Mouse (Mus musculus): Measurements from ENCODE around the gene Kcnk7. TPM values are rescaled to one million over a fixed set of nuclear protein-coding genes. Genes with fewer than 3 reads are reported as not detected.

The Kcnk7 gene
- total and polyA plus RNA-seq, 2 experiments from 2014 or later = 0.17 TPM; not detected in 1

DNA sequence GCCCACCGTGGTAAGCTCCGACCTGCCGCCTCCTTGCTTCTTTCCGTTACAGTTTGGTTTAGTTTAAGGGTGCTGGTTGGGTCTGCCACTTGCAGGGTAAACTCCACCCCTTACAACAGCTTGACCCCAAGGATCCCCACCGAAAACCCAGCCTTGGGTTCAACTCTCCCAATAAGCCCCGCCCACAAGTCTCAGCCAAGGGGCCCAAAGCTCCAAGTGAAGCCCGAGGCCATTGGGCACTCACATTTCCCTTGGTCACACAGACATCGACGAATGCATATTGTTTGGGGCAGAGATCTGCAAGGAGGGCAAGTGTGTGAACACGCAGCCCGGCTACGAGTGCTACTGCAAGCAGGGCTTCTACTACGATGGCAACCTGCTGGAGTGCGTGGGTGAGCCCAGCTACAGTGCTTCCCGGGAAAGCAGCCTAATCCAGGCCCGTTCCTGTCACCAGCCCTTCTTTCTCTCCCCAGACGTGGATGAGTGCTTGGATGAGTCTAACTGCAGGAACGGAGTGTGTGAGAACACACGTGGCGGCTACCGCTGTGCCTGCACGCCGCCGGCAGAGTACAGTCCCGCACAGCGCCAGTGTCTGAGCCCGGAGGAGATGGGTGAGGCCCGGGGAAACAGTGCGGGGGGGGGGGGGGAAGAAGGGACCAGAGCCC, 52.3 kb downstream of the Kcnk7 start:
- Histone ChIP-seq H3K4me2 (ENCODE audit: low read depth) (peak overlapping the region; percentile 34), H3K36me3 (ENCODE audit: insufficient read depth) (peaks cover 43% of the 10 kb centered on the region), H3K27ac (ENCODE audit: low read depth, low read length) (no peak overlapping the region), H3K4me3 (ENCODE audit: low read depth, low read length) (0 out of 2 replicates have a peak overlapping the region, but pooled peaks have one; percentile 4), H3K9ac (peak overlapping the region; percentile 31; the same call in 1 of the 2 replicates), H3K27me3 (ENCODE audit: insufficient read depth, low read length) (peaks cover 7% of the 10 kb centered on the region), H3K4me1 (ENCODE audit: insufficient read depth) (no peaks in the 10 kb centered on the region), H3K9me3 (ENCODE audit: low read length) (no peaks in the 10 kb centered on the region)
- no peak for TF ChIP-seq CTCF (IDR thresholded peaks at IDR 0.05; ENCODE audit: low read depth)
- ATAC-seq (peak; percentile 79), DNase-seq (peak; percentile 56)
- WGBS = 11% methylated on average over 27 of the region's 29 CpGs

Small RNA genes within 50 kb of the gene (microRNA-seq; reads per million reads assigned to microRNA genes)
- 0.61 to 1.2 reads per million in 2 experiments for gene Mir6987

Other genes starting within 250 kb of the Kcnk7 start
- 19.3 and 21.2 TPM in 2 replicates for gene Ccdc85b, start 246.5 kb upstream of the Kcnk7 start, total RNA-seq (2014; rRNA removed)
- gene Ccdc85b, start 246.5 kb upstream of the Kcnk7 start, polyA plus RNA-seq (2015; fragmentation: Nextera tagmentation; extraction: Ambion mirVana) = 15.3 and 16.2 TPM in 2 replicates
- gene Fibp, start 243.8 kb upstream of the Kcnk7 start, total RNA-seq (2014; rRNA removed) = 116 and 125 TPM in 2 replicates
- 175 and 180 TPM in 2 replicates for gene Fibp, start 243.8 kb upstream of the Kcnk7 start, polyA plus RNA-seq (2015; fragmentation: Nextera tagmentation; extraction: Ambion mirVana)
- 1.0 and 1.7 TPM in 2 replicates for gene Ctsw, start 235.9 kb upstream of the Kcnk7 start, total RNA-seq (2014; rRNA removed)
- gene Ctsw, start 235.9 kb upstream of the Kcnk7 start, polyA plus RNA-seq (2015; fragmentation: Nextera tagmentation; extraction: Ambion mirVana) = 2.3 and 2.5 TPM in 2 replicates
- 25.9 and 26.4 TPM in 2 replicates for gene Efemp2, start 230.4 kb upstream of the Kcnk7 start, total RNA-seq (2014; rRNA removed)
- gene Efemp2, start 230.4 kb upstream of the Kcnk7 start, polyA plus RNA-seq (2015; fragmentation: Nextera tagmentation; extraction: Ambion mirVana) = 27.2 and 35.0 TPM in 2 replicates
- gene Mus81, start 216.0 kb upstream of the Kcnk7 start, total RNA-seq (2014; rRNA removed) = 51.5 and 54.8 TPM in 2 replicates
- 29.4 and 32.6 TPM in 2 replicates for gene Mus81, start 216.0 kb upstream of the Kcnk7 start, polyA plus RNA-seq (2015; fragmentation: Nextera tagmentation; extraction: Ambion mirVana)
- gene Cfl1, start 213.9 kb upstream of the Kcnk7 start, total RNA-seq (2014; rRNA removed) = 1,402 and 1,611 TPM in 2 replicates
- 4,218 and 4,770 TPM in 2 replicates for gene Cfl1, start 213.9 kb upstream of the Kcnk7 start, polyA plus RNA-seq (2015; fragmentation: Nextera tagmentation; extraction: Ambion mirVana)
- gene 1700020D05Rik, start 200.6 kb upstream of the Kcnk7 start, total RNA-seq (2014; rRNA removed) = 5.0 and 5.2 TPM in 2 replicates
- not detected in 2 replicates for gene 1700020D05Rik, start 200.6 kb upstream of the Kcnk7 start, polyA plus RNA-seq (2015; fragmentation: Nextera tagmentation; extraction: Ambion mirVana)
- 77.7 and 85.6 TPM in 2 replicates for gene Snx32, start 193.8 kb upstream of the Kcnk7 start, total RNA-seq (2014; rRNA removed)
- 64.1 and 68.1 TPM in 2 replicates for gene Snx32, start 193.8 kb upstream of the Kcnk7 start, polyA plus RNA-seq (2015; fragmentation: Nextera tagmentation; extraction: Ambion mirVana)
- gene Ovol1, start 143.7 kb upstream of the Kcnk7 start, total RNA-seq (2014; rRNA removed) = not detected in 2 replicates
- gene Ovol1, start 143.7 kb upstream of the Kcnk7 start, polyA plus RNA-seq (2015; fragmentation: Nextera tagmentation; extraction: Ambion mirVana) = 0.11 and 0.21 TPM in 2 replicates
- gene Ap5b1, start 136.3 kb upstream of the Kcnk7 start, total RNA-seq (2014; rRNA removed) = 9.0 and 9.5 TPM in 2 replicates
- 1.2 and 1.6 TPM in 2 replicates for gene Ap5b1, start 136.3 kb upstream of the Kcnk7 start, polyA plus RNA-seq (2015; fragmentation: Nextera tagmentation; extraction: Ambion mirVana)
- gene Rnaseh2c, start 102.5 kb upstream of the Kcnk7 start, total RNA-seq (2014; rRNA removed) = 29.0 and 34.1 TPM in 2 replicates
- 49.8 and 59.9 TPM in 2 replicates for gene Rnaseh2c, start 102.5 kb upstream of the Kcnk7 start, polyA plus RNA-seq (2015; fragmentation: Nextera tagmentation; extraction: Ambion mirVana)
- 131 and 150 TPM in 2 replicates for gene Kat5, start 94.1 kb upstream of the Kcnk7 start, total RNA-seq (2014; rRNA removed)
- gene Kat5, start 94.1 kb upstream of the Kcnk7 start, polyA plus RNA-seq (2015; fragmentation: Nextera tagmentation; extraction: Ambion mirVana) = 62.8 and 72.6 TPM in 2 replicates
- gene Rela, start 66.9 kb upstream of the Kcnk7 start, total RNA-seq (2014; rRNA removed) = 23.2 and 34.8 TPM in 2 replicates
- 26.8 and 32.3 TPM in 2 replicates for gene Rela, start 66.9 kb upstream of the Kcnk7 start, polyA plus RNA-seq (2015; fragmentation: Nextera tagmentation; extraction: Ambion mirVana)
- gene Sipa1, start 40.7 kb upstream of the Kcnk7 start, total RNA-seq (2014; rRNA removed) = 16.6 and 18.3 TPM in 2 replicates
- 14.6 and 19.6 TPM in 2 replicates for gene Sipa1, start 40.7 kb upstream of the Kcnk7 start, polyA plus RNA-seq (2015; fragmentation: Nextera tagmentation; extraction: Ambion mirVana)
- 14.4 and 19.7 TPM in 2 replicates for gene Map3k11, start 15.6 kb upstream of the Kcnk7 start, total RNA-seq (2014; rRNA removed)
- gene Map3k11, start 15.6 kb upstream of the Kcnk7 start, polyA plus RNA-seq (2015; fragmentation: Nextera tagmentation; extraction: Ambion mirVana) = 8.7 and 9.0 TPM in 2 replicates
- 57.4 and 67.1 TPM in 2 replicates for gene Pcnx3, start 15.5 kb upstream of the Kcnk7 start, total RNA-seq (2014; rRNA removed)
- 10.2 and 17.2 TPM in 2 replicates for gene Pcnx3, start 15.5 kb upstream of the Kcnk7 start, polyA plus RNA-seq (2015; fragmentation: Nextera tagmentation; extraction: Ambion mirVana)
- gene Ehbp1l1, start 21.9 kb downstream of the Kcnk7 start, total RNA-seq (2014; rRNA removed) = 28.5 and 33.2 TPM in 2 replicates
- 41.3 and 53.0 TPM in 2 replicates for gene Ehbp1l1, start 21.9 kb downstream of the Kcnk7 start, polyA plus RNA-seq (2015; fragmentation: Nextera tagmentation; extraction: Ambion mirVana)
- 169 and 172 TPM in 2 replicates for gene Fam89b, start 25.3 kb downstream of the Kcnk7 start, total RNA-seq (2014; rRNA removed)
- gene Fam89b, start 25.3 kb downstream of the Kcnk7 start, polyA plus RNA-seq (2015; fragmentation: Nextera tagmentation; extraction: Ambion mirVana) = 165 and 200 TPM in 2 replicates
- gene Ltbp3, start 36.5 kb downstream of the Kcnk7 start, total RNA-seq (2014; rRNA removed) = 21.3 and 22.7 TPM in 2 replicates
- gene Ltbp3, start 36.5 kb downstream of the Kcnk7 start, polyA plus RNA-seq (2015; fragmentation: Nextera tagmentation; extraction: Ambion mirVana) = 5.9 and 12.4 TPM in 2 replicates
- gene Scyl1, start 67.1 kb downstream of the Kcnk7 start, total RNA-seq (2014; rRNA removed) = 79.8 and 98.1 TPM in 2 replicates
- 62.7 and 68.8 TPM in 2 replicates for gene Scyl1, start 67.1 kb downstream of the Kcnk7 start, polyA plus RNA-seq (2015; fragmentation: Nextera tagmentation; extraction: Ambion mirVana)
- gene Frmd8, start 170.9 kb downstream of the Kcnk7 start, total RNA-seq (2014; rRNA removed) = 8.5 and 13.3 TPM in 2 replicates
- 9.0 and 10.3 TPM in 2 replicates for gene Frmd8, start 170.9 kb downstream of the Kcnk7 start, polyA plus RNA-seq (2015; fragmentation: Nextera tagmentation; extraction: Ambion mirVana)
- gene Slc25a45, start 173.4 kb downstream of the Kcnk7 start, total RNA-seq (2014; rRNA removed) = 2.2 and 2.6 TPM in 2 replicates
- gene Slc25a45, start 173.4 kb downstream of the Kcnk7 start, polyA plus RNA-seq (2015; fragmentation: Nextera tagmentation; extraction: Ambion mirVana) = 2.0 and 2.9 TPM in 2 replicates
- gene Tigd3, start 189.8 kb downstream of the Kcnk7 start, total RNA-seq (2014; rRNA removed) = 9.9 and 14.2 TPM in 2 replicates
- gene Tigd3, start 189.8 kb downstream of the Kcnk7 start, polyA plus RNA-seq (2015; fragmentation: Nextera tagmentation; extraction: Ambion mirVana) = 8.6 and 10.2 TPM in 2 replicates
- gene Dpf2, start 208.6 kb downstream of the Kcnk7 start, total RNA-seq (2014; rRNA removed) = 52.8 and 64.5 TPM in 2 replicates
- 56.8 and 60.1 TPM in 2 replicates for gene Dpf2, start 208.6 kb downstream of the Kcnk7 start, polyA plus RNA-seq (2015; fragmentation: Nextera tagmentation; extraction: Ambion mirVana)
- gene Cdc42ep2, start 220.4 kb downstream of the Kcnk7 start, total RNA-seq (2014; rRNA removed) = 13.3 and 18.4 TPM in 2 replicates
- gene Cdc42ep2, start 220.4 kb downstream of the Kcnk7 start, polyA plus RNA-seq (2015; fragmentation: Nextera tagmentation; extraction: Ambion mirVana) = 13.5 and 15.6 TPM in 2 replicates